Mouse (Mus musculus) gastrocnemius, postnatal 4 days (tissue): ENCODE data around the gene Tnfrsf23. TPM values are rescaled to one million over a fixed set of nuclear protein-coding genes. Genes with fewer than 3 reads are reported as not detected.
"Not testable (repeated sequence)": the region's sequence is repeated elsewhere in the genome, so short reads cannot be mapped to it uniquely, and the experiment has no call there.

ENCODE experiments used
- DNase-seq, 2 experiments: peaks; one replicate each; pipeline ENCODE4 v3.0.0; 2021 to 2022; ENCODE audit warnings: low spot score in 2 of 2, mixed read lengths in 2 of 2
- total RNA-seq, 2 experiments: library from RNA; stranded (reverse); gene quantifications; 2 replicates each; pipeline ENCODE4 v1.2.3; 2021

Tnfrsf23 gene
- total RNA-seq, 2 experiments from 2014 or later: 5.2 to 6.0 TPM

- DNase-seq: not testable (repeated sequence)
Measured at GRCm38 (mm10) chr7:143686191-143686590, 519 bp upstream of the Tnfrsf23 start.

- DNase-seq: not testable (repeated sequence)
Measured at GRCm38 (mm10) chr7:143684569-143684968, 1.1 kb downstream of the Tnfrsf23 start.

- DNase-seq: no peak
Measured at GRCm38 (mm10) chr7:143681566-143681965, 4.1 kb downstream of the Tnfrsf23 start.

- not testable (repeated sequence) for DNase-seq
Measured at GRCm38 (mm10) chr7:143680836-143681235, 4.8 kb downstream of the Tnfrsf23 start.

GRCm38 (mm10) chr7:143679650-143680049, 6.0 kb downstream of the Tnfrsf23 start:
- DNase-seq: not testable (repeated sequence)

- DNase-seq: no peak
Measured at GRCm38 (mm10) chr7:143666427-143667311, 19.0 kb downstream of the Tnfrsf23 start.

- DNase-seq: no peak
Measured at GRCm38 (mm10) chr7:143663470-143663869, 22.2 kb downstream of the Tnfrsf23 start.

GRCm38 (mm10) chr7:143660797-143661196, 24.9 kb downstream of the Tnfrsf23 start:
- no peak for DNase-seq

- DNase-seq: not testable (repeated sequence)
Measured at GRCm38 (mm10) chr7:143649769-143650346, 35.8 kb downstream of the Tnfrsf23 start.

- peak; percentile 50 to 76 for DNase-seq
Measured at GRCm38 (mm10) chr7:143649034-143649768, 36.5 kb downstream of the Tnfrsf23 start, which contains the start of gene Tnfrsf22. Tnfrsf22 (minus strand) TSS chr7:143649661.

GRCm38 (mm10) chr7:143643949-143644348, 41.7 kb downstream of the Tnfrsf23 start:
- not testable (repeated sequence) for DNase-seq

- DNase-seq: no peak
Measured at GRCm38 (mm10) chr7:143636674-143637073, 49.0 kb downstream of the Tnfrsf23 start.

- no peak for DNase-seq
Measured at GRCm38 (mm10) chr7:143631503-143631902, 54.2 kb downstream of the Tnfrsf23 start.

GRCm38 (mm10) chr7:143629501-143629900, 56.2 kb downstream of the Tnfrsf23 start:
- no peak for DNase-seq

GRCm38 (mm10) chr7:143628540-143628939, 57.1 kb downstream of the Tnfrsf23 start, which contains the start of gene Tnfrsf26:
Tnfrsf26 (minus strand) TSS chr7:143628722.
- no peak for DNase-seq

- no peak for DNase-seq
Measured at GRCm38 (mm10) chr7:143627555-143628286, 58.0 kb downstream of the Tnfrsf23 start.

GRCm38 (mm10) chr7:143626178-143626577, 59.5 kb downstream of the Tnfrsf23 start:
- no peak for DNase-seq

- DNase-seq: no peak
Measured at GRCm38 (mm10) chr7:143625151-143625550, 60.5 kb downstream of the Tnfrsf23 start.

- DNase-seq: no peak
Measured at GRCm38 (mm10) chr7:143624561-143624960, 61.1 kb downstream of the Tnfrsf23 start.

- no peak for DNase-seq
Measured at GRCm38 (mm10) chr7:143620951-143621350, 64.7 kb downstream of the Tnfrsf23 start.
